Mouse (Mus musculus) macrophage (primary cell): ENCODE measurements at regions not wholly inside any gene's neighbourhood (a gene's known extent, or its start where the extent isn't known, plus 50 kb on each side); places are given as distances from the start of the nearest gene placed in this dataset.

Experiments used
- H3K27ac ChIP-seq: fragments of 350-480 bp; formaldehyde crosslinking; 2 replicates; pipeline ENCODE4 v1.9.0; 2021
- H3K36me3 ChIP-seq: fragments of 350-480 bp; formaldehyde crosslinking; 2 replicates; pipeline ENCODE4 v1.9.0; 2021; ENCODE audit errors: inconsistent target
- H3K4me3 ChIP-seq: fragments of 350-480 bp; formaldehyde crosslinking; 2 replicates; pipeline ENCODE4 v1.9.0; 2021; ENCODE audit errors: inconsistent target
- H3K79me2 ChIP-seq: fragments of 350-480 bp; formaldehyde crosslinking; 2 replicates; pipeline ENCODE4 v1.9.0; 2021; ENCODE audit errors: inconsistent target
- WGBS: methylation state at CpG from one replicate; pipeline ENCODE4 v1.1.7; 2026; ENCODE audit warnings: inconsistent platforms; ENCODE audit not compliant: missing documents; 5-methylcytosine and 5-hydroxymethylcytosine counted together

GRCm38 (mm10) chr10:97778531-97778930, 52.0 kb upstream of the C030005K15Rik start:
- H3K4me3 ChIP-seq = no peak overlapping the region
- no peaks in the 10 kb centered on the region for H3K79me2 ChIP-seq
- H3K36me3 ChIP-seq = no peaks in the 10 kb centered on the region
- H3K27ac ChIP-seq = no peak overlapping the region

- Histone ChIP-seq H3K27ac (no peak overlapping the region), H3K79me2 (no peaks in the 10 kb centered on the region), H3K4me3 (no peak overlapping the region), H3K36me3 (no peaks in the 10 kb centered on the region)
- 53% methylated on average over 4 of the region's 4 CpGs for WGBS
Observed at GRCm38 (mm10) chr10:97779335-97779734, 52.8 kb upstream of the C030005K15Rik start.

- Histone ChIP-seq H3K4me3 (no peak overlapping the region), H3K27ac (no peak overlapping the region), H3K79me2 (no peaks in the 10 kb centered on the region), H3K36me3 (no peaks in the 10 kb centered on the region)
- 90% methylated on average over 2 of the region's 2 CpGs for WGBS
Observed at GRCm38 (mm10) chr10:97793804-97794203, 67.2 kb upstream of the C030005K15Rik start.

- no peaks in the 10 kb centered on the region for H3K79me2 ChIP-seq
- no peak overlapping the region for H3K4me3 ChIP-seq
- H3K36me3 ChIP-seq = no peaks in the 10 kb centered on the region
- WGBS = 87% methylated on average over 9 of the region's 9 CpGs
- no peak overlapping the region for H3K27ac ChIP-seq
Observed at GRCm38 (mm10) chr10:97801448-97802265, 75.1 kb upstream of the C030005K15Rik start.

GRCm38 (mm10) chr10:97807947-97808346, 81.4 kb upstream of the C030005K15Rik start:
- Histone ChIP-seq H3K79me2 (no peaks in the 10 kb centered on the region), H3K27ac (no peak overlapping the region), H3K36me3 (no peaks in the 10 kb centered on the region), H3K4me3 (no peak overlapping the region)
- 97% methylated on average over 2 of the region's 2 CpGs for WGBS

- Histone ChIP-seq H3K36me3 (no peaks in the 10 kb centered on the region), H3K4me3 (no peak overlapping the region), H3K79me2 (no peaks in the 10 kb centered on the region), H3K27ac (no peak overlapping the region)
- 93% methylated on average over 3 of the region's 3 CpGs for WGBS
Observed at GRCm38 (mm10) chr10:97842574-97842973, 116.0 kb upstream of the C030005K15Rik start.

DNA sequence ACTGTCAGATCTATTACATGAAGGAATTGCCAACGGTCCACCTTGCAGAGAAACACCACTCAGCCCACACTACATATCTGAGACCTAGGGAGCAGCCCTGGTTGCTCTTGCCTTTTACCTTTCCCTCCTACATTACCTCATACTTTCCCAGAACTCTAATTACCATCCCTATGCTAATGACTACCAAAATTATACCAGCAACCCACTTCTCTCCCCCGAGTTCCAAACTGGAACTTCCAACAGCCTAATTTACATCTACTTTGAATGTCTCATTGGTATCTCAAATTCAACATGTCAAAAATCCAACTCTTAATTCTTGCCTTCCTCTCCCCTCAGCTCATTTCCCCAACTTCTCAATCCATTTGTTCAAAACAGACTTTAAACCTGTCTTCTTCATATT, 124.9 kb upstream of the C030005K15Rik start:
- 92% methylated on average over 2 of the region's 2 CpGs for WGBS
- H3K4me3 ChIP-seq = no peak overlapping the region
- no peaks in the 10 kb centered on the region for H3K79me2 ChIP-seq
- H3K36me3 ChIP-seq = no peaks in the 10 kb centered on the region
- no peak overlapping the region for H3K27ac ChIP-seq

- Histone ChIP-seq H3K79me2 (no peaks in the 10 kb centered on the region), H3K36me3 (no peaks in the 10 kb centered on the region), H3K27ac (no peak overlapping the region), H3K4me3 (no peak overlapping the region)
- 45% methylated on average over 3 of the region's 3 CpGs for WGBS
Observed at GRCm38 (mm10) chr10:97877088-97877487, 150.5 kb upstream of the C030005K15Rik start.

GRCm38 (mm10) chr10:97886049-97886448, 159.5 kb upstream of the C030005K15Rik start:
- no peaks in the 10 kb centered on the region for H3K36me3 ChIP-seq
- 100% methylated on average over 1 of the region's 1 CpGs for WGBS
- no peaks in the 10 kb centered on the region for H3K79me2 ChIP-seq
- no peak overlapping the region for H3K4me3 ChIP-seq
- H3K27ac ChIP-seq = no peak overlapping the region

GRCm38 (mm10) chr10:97905793-97906192, 179.2 kb upstream of the C030005K15Rik start:
- no peak overlapping the region for H3K4me3 ChIP-seq
- H3K27ac ChIP-seq = no peak overlapping the region
- 75% methylated on average over 4 of the region's 4 CpGs for WGBS
- no peaks in the 10 kb centered on the region for H3K79me2 ChIP-seq
- no peaks in the 10 kb centered on the region for H3K36me3 ChIP-seq

DNA sequence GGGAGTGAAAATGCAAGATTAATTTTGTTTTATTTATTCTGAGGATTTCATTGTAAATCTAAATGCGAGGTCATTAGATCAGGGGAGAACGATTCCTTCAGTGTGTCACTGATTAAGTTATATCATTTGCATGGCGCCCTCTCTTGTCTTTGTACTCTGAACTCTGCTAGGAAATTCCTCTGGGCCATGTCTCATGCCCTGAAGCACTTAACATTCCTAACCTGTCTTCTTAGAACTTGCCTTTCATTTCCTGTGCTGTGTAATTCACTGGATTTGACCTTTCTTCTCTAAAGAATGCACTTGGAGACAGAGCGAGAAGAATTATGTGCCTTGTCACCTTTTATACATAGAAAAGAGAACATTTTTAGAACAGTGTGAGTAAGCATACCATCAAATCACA, 199.0 kb upstream of the C030005K15Rik start:
- no peak overlapping the region for H3K27ac ChIP-seq
- H3K4me3 ChIP-seq = no peak overlapping the region
- WGBS = 87% methylated on average over 4 of the region's 4 CpGs
- H3K36me3 ChIP-seq = no peaks in the 10 kb centered on the region
- H3K79me2 ChIP-seq = no peaks in the 10 kb centered on the region

- no peaks in the 10 kb centered on the region for H3K36me3 ChIP-seq
Observed at GRCm38 (mm10) chr10:97940345-97940744, 213.8 kb upstream of the C030005K15Rik start.

GRCm38 (mm10) chr10:97965881-97966280, 239.3 kb upstream of the C030005K15Rik start:
- Histone ChIP-seq H3K36me3 (no peaks in the 10 kb centered on the region), H3K27ac (no peak overlapping the region), H3K79me2 (no peaks in the 10 kb centered on the region), H3K4me3 (no peak overlapping the region)
- 100% methylated on average over 1 of the region's 1 CpGs for WGBS

More at GRCm38 (mm10) chr10:97940345-97940744, 213.8 kb upstream of the C030005K15Rik start:
- Histone ChIP-seq H3K4me3 (no peak overlapping the region), H3K79me2 (no peaks in the 10 kb centered on the region), H3K27ac (no peak overlapping the region)
- 78% methylated on average over 2 of the region's 2 CpGs for WGBS

DNA sequence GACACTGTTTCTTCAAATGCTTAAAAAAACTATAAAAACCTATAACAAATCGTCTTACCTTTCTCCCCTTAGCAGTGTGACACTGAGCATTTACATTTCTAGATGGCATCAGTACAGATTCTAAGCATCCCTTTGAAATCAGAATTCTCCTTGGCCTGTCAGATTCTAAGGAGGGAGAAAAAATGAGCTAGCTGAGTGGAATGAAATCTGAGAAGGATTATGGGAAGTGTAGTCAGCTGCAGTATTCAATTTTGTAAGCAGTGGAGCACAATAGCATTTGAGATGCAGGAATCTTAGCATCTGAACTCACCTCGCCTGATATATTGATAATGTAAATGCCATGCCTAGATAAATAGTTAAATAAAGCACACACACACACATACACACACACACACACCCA, 240.4 kb upstream of the C030005K15Rik start:
- H3K27ac ChIP-seq = no peak overlapping the region
- no peaks in the 10 kb centered on the region for H3K79me2 ChIP-seq
- 68% methylated on average over 2 of the region's 2 CpGs for WGBS
- no peak overlapping the region for H3K4me3 ChIP-seq
- H3K36me3 ChIP-seq = no peaks in the 10 kb centered on the region

GRCm38 (mm10) chr10:98007037-98007436, 280.5 kb upstream of the C030005K15Rik start:
- H3K36me3 ChIP-seq = no peaks in the 10 kb centered on the region
- H3K79me2 ChIP-seq = no peaks in the 10 kb centered on the region
- H3K4me3 ChIP-seq = no peak overlapping the region
- H3K27ac ChIP-seq = no peak overlapping the region
- 70% methylated on average over 4 of the region's 4 CpGs for WGBS

GRCm38 (mm10) chr10:98008355-98008754, 281.8 kb upstream of the C030005K15Rik start:
- 75% methylated on average over 1 of the region's 1 CpGs for WGBS
- no peaks in the 10 kb centered on the region for H3K36me3 ChIP-seq
- no peak overlapping the region for H3K4me3 ChIP-seq
- H3K79me2 ChIP-seq = no peaks in the 10 kb centered on the region
- no peak overlapping the region for H3K27ac ChIP-seq
